Mouse (Mus musculus): Measurements from ENCODE around the gene Ube2d1.

Ube2d1 gene

DNA sequence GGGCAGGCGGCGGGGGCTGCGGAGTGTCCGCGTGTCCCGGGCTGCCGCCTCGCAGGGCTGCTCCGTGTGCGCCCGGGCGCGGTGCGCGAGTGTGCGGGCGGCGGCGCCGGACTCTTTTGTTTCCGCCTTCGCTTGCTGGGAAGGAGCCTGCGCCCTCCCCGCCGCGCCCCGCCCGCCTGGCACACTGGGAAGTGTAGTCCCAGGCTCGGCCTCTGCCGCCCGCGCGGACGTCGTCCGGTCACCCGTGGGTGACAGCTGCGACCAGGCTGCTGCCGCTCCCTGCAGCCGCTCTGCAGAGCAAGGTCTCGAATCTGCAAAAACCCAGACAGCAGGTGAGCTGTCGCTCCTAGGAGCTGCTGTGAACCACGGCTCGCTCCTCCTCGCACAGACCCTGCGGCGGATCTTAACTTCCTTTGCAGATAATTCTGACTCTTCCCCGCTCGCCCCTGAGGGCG lies at the start of gene Ube2d1:
Gene Ube2d1 (minus strand): TSS at position 137 of the 455 bp plus-strand sequence.
- peak; percentile 87 for DNase-seq (ENCODE audit: low spot score)

DNA sequence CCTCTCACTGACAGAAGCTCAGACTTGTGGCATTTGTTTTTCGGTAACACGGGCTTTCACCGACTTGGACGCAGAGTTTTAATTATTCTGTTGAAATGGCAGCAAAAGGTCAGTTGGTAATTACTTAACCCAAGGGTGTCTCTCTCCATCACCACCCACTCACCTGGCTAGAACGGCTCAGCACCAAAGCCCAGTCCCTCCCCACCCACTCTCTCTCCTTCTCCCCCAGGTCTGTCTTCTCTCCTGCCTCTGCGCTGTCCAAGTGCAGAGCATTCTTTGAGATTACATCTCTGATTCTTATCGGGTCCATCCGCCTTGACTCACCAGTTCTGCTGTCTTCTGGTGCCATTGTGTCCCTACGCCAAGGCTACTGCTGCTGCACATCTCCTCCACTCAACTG lies 47.8 kb upstream of the Ube2d1 start:
- DNase-seq (ENCODE audit: low spot score): no peak

- no peak for DNase-seq (ENCODE audit: low spot score)
Observed at GRCm38 (mm10) chr10:71332376-71332775, 47.3 kb upstream of the Ube2d1 start.

GRCm38 (mm10) chr10:71331908-71332307 lies 46.8 kb upstream of the Ube2d1 start:
- DNase-seq (ENCODE audit: low spot score): no peak

GRCm38 (mm10) chr10:71330070-71330469 lies 45.0 kb upstream of the Ube2d1 start:
- no peak for DNase-seq (ENCODE audit: low spot score)

DNA sequence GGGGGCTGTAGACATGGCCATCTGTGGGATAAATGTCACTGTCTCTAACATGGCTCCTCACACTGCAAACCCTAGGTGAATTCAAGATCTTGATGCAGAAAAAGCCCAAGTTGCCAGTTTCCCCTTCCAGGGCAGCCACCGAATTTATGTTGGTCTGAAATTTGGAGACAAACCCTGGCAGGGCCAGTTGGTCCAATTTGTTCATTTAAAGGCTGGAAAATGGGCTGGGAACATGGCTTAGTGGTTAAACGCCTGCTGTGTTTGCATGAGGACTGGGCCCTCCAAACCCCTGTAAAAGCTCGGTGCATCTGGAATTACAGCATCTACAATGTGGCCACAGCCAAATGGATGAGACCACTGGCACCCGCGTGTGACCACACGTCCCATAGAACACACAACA lies 44.2 kb upstream of the Ube2d1 start:
- no peak for DNase-seq (ENCODE audit: low spot score)

- no peak for DNase-seq (ENCODE audit: low spot score)
Observed at GRCm38 (mm10) chr10:71328870-71329269, 43.8 kb upstream of the Ube2d1 start.

DNA sequence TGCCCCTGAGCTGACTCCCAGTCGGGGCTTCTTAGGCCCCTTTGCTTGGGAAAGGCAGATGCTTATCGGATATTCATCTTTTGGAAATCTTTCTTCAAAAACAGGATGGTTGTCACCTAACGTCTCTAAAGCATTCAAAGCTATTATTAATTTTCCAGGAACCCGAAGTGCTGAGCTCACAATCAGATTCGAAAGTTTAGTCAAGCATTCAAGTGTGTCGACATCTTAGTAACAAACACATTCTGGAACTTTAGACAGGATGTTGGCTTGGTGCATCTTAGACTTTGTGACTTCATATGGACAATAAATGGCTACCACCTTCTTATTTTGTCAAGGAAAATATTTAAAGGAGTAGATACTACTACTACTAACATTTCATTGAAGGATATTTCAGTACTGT lies 43.3 kb upstream of the Ube2d1 start:
- no peak for DNase-seq (ENCODE audit: low spot score)

- DNase-seq (ENCODE audit: low spot score): no peak
Observed at GRCm38 (mm10) chr10:71327386-71327785, 42.3 kb upstream of the Ube2d1 start.

DNA sequence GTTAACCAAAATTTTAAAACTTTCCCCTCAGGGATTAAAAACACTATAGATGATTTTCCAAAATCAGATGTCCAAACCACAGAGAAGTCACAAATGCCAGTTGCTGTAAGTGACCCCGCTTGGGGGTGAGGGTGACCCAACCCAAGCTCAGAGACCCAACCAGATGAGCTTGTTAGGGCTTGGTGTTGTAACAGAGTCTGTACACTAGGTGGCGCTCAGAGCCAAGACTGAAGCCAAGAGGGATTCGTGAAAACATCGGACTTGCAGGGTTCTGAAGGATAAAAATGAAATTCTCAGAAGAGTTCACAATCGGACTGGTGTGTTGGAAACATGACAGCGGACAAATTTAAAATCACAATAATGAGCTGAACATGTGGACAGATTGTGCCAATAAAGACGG lies 41.7 kb upstream of the Ube2d1 start:
- DNase-seq (ENCODE audit: low spot score): peak; percentile 75

GRCm38 (mm10) chr10:71326123-71326522 lies 41.1 kb upstream of the Ube2d1 start:
- DNase-seq (ENCODE audit: low spot score): no peak

- DNase-seq (ENCODE audit: low spot score): no peak
Observed at GRCm38 (mm10) chr10:71323669-71324068, 38.6 kb upstream of the Ube2d1 start.

DNA sequence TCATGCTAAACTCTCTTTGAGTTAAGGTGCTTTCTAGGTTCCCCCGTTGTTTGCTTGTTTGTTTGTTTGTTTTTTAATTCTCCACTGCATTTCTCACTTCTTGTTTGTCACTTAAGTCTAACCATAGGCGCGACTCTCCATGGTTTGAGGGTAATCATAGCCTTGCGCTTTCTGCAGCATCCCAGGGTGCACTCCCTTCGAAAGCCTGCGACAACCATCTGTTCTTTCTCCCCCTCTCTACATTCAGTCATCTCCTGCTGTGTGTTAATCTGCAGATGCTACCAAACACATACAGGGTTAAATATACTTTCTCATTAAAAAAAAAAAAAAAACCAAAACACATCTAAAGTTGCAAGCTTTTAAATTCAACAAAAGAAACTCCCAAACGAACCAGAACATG lies 31.4 kb upstream of the Ube2d1 start:
- DNase-seq (ENCODE audit: low spot score): no peak

DNA sequence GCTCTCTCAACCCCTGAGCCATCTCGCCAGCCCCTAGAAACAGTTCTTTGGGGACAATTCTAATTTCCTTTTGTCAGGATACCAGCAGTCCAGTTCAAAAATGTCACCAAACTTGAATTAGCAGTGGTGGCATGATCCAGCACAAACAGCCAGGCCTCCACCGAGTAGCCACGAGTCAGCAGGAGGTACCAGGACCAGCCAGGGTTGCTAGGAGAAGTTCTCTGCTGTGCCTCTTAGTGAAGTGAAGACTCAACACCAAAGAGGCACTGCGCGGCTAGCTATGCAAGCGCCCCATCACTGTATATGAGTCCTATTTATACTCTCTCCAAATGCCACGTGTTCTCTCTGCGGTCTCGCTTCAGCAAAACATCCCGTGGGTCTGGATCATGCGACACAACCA lies 31.0 kb upstream of the Ube2d1 start:
- no peak for DNase-seq (ENCODE audit: low spot score)

- no peak for DNase-seq (ENCODE audit: low spot score)
Observed at GRCm38 (mm10) chr10:71314596-71314995, 29.5 kb upstream of the Ube2d1 start.

GRCm38 (mm10) chr10:71310288-71310687 lies 25.2 kb upstream of the Ube2d1 start:
- no peak for DNase-seq (ENCODE audit: low spot score)

DNA sequence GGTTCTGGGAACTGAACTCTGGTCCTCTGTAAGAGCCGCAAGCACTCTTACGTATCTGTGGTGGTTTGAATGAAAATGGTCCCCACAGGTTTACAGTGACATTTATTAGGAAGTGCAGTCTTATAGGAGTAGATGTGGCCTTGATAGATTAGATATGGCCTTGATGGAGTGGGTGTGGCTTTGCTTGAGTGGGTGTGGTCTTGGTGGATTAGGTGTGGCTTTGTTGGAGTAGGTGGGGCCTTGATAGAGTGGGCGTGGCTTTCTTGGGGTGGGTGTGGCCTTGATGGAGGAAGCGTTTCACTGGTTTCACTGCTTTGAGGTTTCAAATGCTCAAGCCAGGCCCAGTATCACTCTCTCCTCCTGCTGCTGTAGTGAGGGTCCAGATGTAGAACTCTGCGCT lies 23.1 kb upstream of the Ube2d1 start:
- DNase-seq (ENCODE audit: low spot score): no peak

DNA sequence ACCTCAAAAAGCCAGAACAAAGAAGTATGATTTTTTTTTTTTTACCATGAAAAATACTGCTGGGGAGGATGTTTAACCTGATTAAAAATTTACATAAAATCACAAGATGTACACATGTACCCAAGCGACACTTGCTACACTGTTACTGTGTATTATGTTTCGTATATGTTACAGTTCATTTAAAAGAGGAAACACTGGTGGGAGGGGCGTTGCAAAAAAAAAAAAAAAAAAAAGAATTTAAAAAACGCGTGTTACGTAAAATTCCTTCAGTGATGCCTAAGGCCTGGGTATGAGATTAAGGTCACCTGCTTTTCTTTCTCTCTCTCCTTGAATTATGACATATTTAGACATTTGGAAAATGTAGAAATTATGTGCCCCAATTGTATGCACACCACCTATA lies 21.7 kb upstream of the Ube2d1 start:
- DNase-seq (ENCODE audit: low spot score): no peak

DNA sequence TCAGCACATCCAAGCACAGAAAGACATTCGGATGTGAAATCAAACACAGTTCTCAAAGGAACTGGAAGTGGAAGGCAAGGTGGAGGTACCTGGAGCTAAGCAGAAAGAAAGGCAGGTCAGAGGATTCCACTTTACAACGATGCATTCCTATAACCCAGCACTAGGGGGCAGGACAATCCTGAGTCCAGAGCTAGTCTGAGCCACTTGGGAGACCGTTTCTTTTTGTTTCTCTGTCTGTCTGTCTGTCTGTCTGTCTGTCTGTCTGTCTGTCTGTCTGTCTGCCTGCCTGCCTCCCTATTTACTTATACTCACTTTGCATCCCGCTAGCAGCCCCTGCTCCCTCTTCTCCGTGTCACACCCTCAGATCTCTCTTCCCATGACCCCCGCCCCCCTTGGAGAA lies 21.1 kb upstream of the Ube2d1 start:
- DNase-seq (ENCODE audit: low spot score): peak; percentile 59

- peak; percentile 20 for DNase-seq (ENCODE audit: low spot score)
Observed at GRCm38 (mm10) chr10:71302490-71302889, 17.4 kb upstream of the Ube2d1 start.

DNA sequence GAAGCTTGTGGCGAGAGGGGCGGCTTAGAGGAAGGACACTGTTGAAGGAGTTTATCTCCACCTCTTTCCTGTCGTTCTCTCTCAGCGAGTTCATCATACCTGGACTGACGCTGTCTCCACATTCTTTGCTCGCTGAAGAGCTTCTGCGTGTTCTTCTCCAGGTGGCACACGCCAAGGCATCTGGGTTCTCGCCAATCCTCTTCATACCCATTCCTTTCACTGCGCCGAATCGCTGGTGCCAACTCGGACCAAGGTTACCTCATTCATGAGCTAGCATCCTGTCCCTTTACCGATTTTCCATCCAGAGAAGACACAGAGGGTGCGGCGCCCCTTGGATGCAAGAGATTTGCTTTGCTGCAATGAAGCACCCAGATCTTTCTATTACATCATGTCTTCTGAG lies 15.1 kb upstream of the Ube2d1 start:
- DNase-seq (ENCODE audit: low spot score): no peak

DNA sequence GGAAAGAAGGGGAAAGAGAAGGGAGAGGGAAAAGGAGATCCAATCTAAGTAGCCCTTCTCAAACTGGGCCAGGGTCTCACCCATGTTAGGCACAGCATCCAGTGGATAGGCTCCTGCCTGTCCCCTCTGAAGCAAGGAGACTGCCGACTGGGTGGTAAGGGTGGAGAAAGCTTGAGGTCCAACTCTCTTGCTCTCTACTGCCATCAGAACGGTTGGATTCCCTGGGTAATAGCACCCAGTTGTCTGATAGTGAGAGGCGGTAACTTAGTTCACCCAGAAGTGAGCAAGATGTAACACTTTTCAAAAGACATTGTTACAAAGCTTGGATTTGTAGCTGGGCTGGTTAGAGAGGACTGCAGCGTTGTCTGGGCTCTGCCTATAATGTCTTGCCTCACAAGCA lies 8.2 kb upstream of the Ube2d1 start:
- DNase-seq (ENCODE audit: low spot score): no peak

DNA sequence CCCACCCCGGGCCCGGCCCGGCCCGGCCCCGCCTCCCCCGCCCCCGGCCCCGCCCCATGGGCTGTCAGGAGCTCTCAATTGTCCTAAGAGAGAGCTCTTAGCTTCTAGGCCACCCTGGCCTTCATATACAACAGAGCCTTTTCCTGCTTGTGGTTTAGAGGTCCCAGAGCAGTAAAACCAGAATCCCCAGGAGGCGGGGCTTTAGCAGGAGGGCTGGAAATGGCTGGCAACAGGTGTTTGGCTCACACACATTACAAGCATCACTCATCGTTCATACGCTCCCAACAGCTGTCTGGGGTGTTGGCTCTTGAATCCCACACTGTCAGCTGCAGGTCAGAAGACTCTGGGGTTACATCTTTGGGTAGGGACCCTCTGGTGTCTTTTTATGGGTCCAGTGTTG lies 7.2 kb upstream of the Ube2d1 start:
- peak; percentile 16 for DNase-seq (ENCODE audit: low spot score)

- no peak for DNase-seq (ENCODE audit: low spot score)
Observed at GRCm38 (mm10) chr10:71291801-71292200, 6.7 kb upstream of the Ube2d1 start.

DNA sequence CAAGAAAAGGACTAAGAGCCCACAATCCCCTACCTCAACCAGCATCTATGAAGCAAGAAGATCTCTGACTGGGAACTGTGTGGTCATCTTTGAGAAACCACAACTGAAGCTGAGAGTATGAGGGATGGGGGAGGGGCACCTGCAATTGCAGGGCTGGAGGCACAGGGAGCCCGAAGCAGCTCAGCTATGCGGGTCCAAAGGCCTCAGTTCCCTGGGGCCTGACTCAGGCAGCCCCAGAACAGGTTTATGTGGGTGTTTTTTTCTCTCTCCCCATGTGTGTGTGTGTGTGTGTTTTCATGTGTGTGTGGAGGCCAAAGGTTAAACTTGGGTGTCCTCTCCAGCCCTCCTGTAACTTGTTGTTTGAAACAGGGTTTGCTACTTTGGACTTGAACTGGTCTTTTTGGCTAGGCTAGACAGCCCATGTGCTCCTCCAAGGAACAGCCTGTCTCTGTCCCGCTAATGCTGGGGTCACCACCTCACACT lies 6.2 kb upstream of the Ube2d1 start:
- no peak for DNase-seq (ENCODE audit: low spot score)
